Mouse (Mus musculus) intestine, embryonic 14.5 days (tissue): ENCODE measurements around the gene Mea1. TPM values are rescaled to one million over a fixed set of nuclear protein-coding genes. Genes with fewer than 3 reads are reported as not detected.
A peak's percentile ranks its signal among the peaks of the same experiment; 100 is the strongest.

Experiments used
- ATAC-seq: fragments of 200-750 bp; cut with Nextera tagmentation; replicated peaks from 2 replicates; pipeline ENCODE4 v1.8.0; 2017; ENCODE audit warnings: low read depth, moderate number of reproducible peaks, moderate TSS enrichment, moderate library complexity; ENCODE audit not compliant: low FRiP score, low TSS enrichment
- DNase-seq: peaks from one replicate; pipeline ENCODE4 v3.0.0-alpha.2; 2018; ENCODE audit warnings: low spot score
- H3K27ac ChIP-seq: fragments of 300-500 bp; sonication (generic); 2 replicates; pipeline ENCODE4 v1.5.1; 2014; ENCODE audit warnings: low read depth, mild to moderate bottlenecking, control low read depth
- H3K27me3 ChIP-seq: fragments of 300-500 bp; sonication (generic); replicated peaks from 2 replicates; pipeline ENCODE4 v1.6.1; 2014; ENCODE audit warnings: low read length, control low read depth; ENCODE audit not compliant: control insufficient read depth, insufficient read depth
- H3K36me3 ChIP-seq: fragments of 300-500 bp; sonication (generic); 2 replicates; pipeline ENCODE4 v1.6.1; 2014; ENCODE audit warnings: low read length, control low read depth; ENCODE audit not compliant: control insufficient read depth, insufficient read depth
- H3K4me1 ChIP-seq: fragments of 300-500 bp; sonication (generic); replicated peaks from 2 replicates; pipeline ENCODE4 v1.6.1; 2014; ENCODE audit warnings: low read length, control low read depth, mixed read lengths; ENCODE audit not compliant: control insufficient read depth, insufficient read depth
- H3K4me2 ChIP-seq: fragments of 300-500 bp; sonication (generic); 2 replicates; pipeline ENCODE4 v1.6.1; 2014; ENCODE audit warnings: low read length
- H3K4me3 ChIP-seq: fragments of 300-500 bp; sonication (generic); 2 replicates; pipeline ENCODE4 v1.5.1; 2014; ENCODE audit warnings: low read depth, low read length, control low read depth, mixed read lengths
- H3K9ac ChIP-seq: fragments of 300-500 bp; sonication (generic); 2 replicates; pipeline ENCODE4 v1.6.1; 2014; ENCODE audit warnings: mild to moderate bottlenecking, low read length
- H3K9me3 ChIP-seq: fragments of 300-500 bp; sonication (generic); 2 replicates; pipeline ENCODE4 v1.6.1; 2016; ENCODE audit warnings: low read length, control low read depth; ENCODE audit not compliant: control insufficient read depth
- WGBS: fragments of 180-500 bp; shearing (Covaris S2); extraction: QIAGEN DNeasy Blood & Tissue Kit; methylation state at CpG from one replicate; pipeline ENCODE4 v1.1.7; 2014; 5-methylcytosine and 5-hydroxymethylcytosine counted together
- polyA plus RNA-seq: library from polyadenylated mRNA; unstranded; fragments of >200 nt; fragmentation: Nextera tagmentation; extraction: Ambion mirVana; gene quantifications from 2 replicates; pipeline ENCODE4 v1.2.1, GENCODE M21; 2014

Gene Mea1
- polyA plus RNA-seq, 1 experiment from 2014 or later: 156 TPM

GRCm38 (mm10) chr17:46661351-46661750 is 17.2 kb upstream of the Mea1 start:
- Histone ChIP-seq H3K27ac (no peak overlapping the region), H3K9ac (no peak overlapping the region), H3K36me3 (peaks cover 95% of the 10 kb centered on the region), H3K9me3 (no peaks in the 10 kb centered on the region), H3K4me1 (no peaks in the 10 kb centered on the region), H3K27me3 (no peaks in the 10 kb centered on the region), H3K4me2 (no peak overlapping the region), H3K4me3 (no peak overlapping the region)
- no peak for ATAC-seq
- 94% methylated on average over 9 of the region's 9 CpGs for WGBS
- no peak for DNase-seq

GRCm38 (mm10) chr17:46661981-46662380 is 16.6 kb upstream of the Mea1 start:
- Histone ChIP-seq H3K9ac (no peak overlapping the region), H3K4me3 (no peak overlapping the region), H3K9me3 (no peaks in the 10 kb centered on the region), H3K4me2 (no peak overlapping the region), H3K27ac (no peak overlapping the region), H3K4me1 (no peaks in the 10 kb centered on the region), H3K27me3 (no peaks in the 10 kb centered on the region), H3K36me3 (peaks cover 95% of the 10 kb centered on the region)
- ATAC-seq (no peak), DNase-seq (no peak)
- WGBS: 90% methylated on average over 12 of the region's 12 CpGs

GRCm38 (mm10) chr17:46662730-46663129 is 15.9 kb upstream of the Mea1 start:
- Histone ChIP-seq H3K27me3 (no peaks in the 10 kb centered on the region), H3K27ac (no peak overlapping the region), H3K4me3 (no peak overlapping the region), H3K4me2 (no peak overlapping the region), H3K36me3 (peaks cover 92% of the 10 kb centered on the region), H3K4me1 (no peaks in the 10 kb centered on the region), H3K9ac (no peak overlapping the region), H3K9me3 (no peaks in the 10 kb centered on the region)
- WGBS: 91% methylated on average over 5 of the region's 5 CpGs
- DNase-seq (no peak), ATAC-seq (no peak)

GRCm38 (mm10) chr17:46667712-46668111 is 10.9 kb upstream of the Mea1 start:
- Histone ChIP-seq H3K27me3 (no peaks in the 10 kb centered on the region), H3K36me3 (peaks cover 74% of the 10 kb centered on the region)
- ATAC-seq: no peak

GRCm38 (mm10) chr17:46669911-46670310 is 8.7 kb upstream of the Mea1 start:
- H3K4me1 ChIP-seq: peaks cover 14% of the 10 kb centered on the region
- no peak overlapping the region for H3K4me3 ChIP-seq
- no peak overlapping the region for H3K9ac ChIP-seq
- H3K9me3 ChIP-seq: no peaks in the 10 kb centered on the region
- no peak overlapping the region for H3K4me2 ChIP-seq
- no peak for ATAC-seq
- peaks cover 56% of the 10 kb centered on the region for H3K36me3 ChIP-seq
- H3K27me3 ChIP-seq: no peaks in the 10 kb centered on the region
- DNase-seq: no peak
- no peak overlapping the region for H3K27ac ChIP-seq
- 93% methylated on average over 10 of the region's 10 CpGs for WGBS

More at GRCm38 (mm10) chr17:46667712-46668111, 10.9 kb upstream of the Mea1 start:
- H3K4me2 ChIP-seq: no peak overlapping the region
- WGBS: 92% methylated on average over 16 of the region's 16 CpGs
- H3K9ac ChIP-seq: no peak overlapping the region
- no peak for DNase-seq
- H3K9me3 ChIP-seq: no peaks in the 10 kb centered on the region
- H3K27ac ChIP-seq: no peak overlapping the region
- no peaks in the 10 kb centered on the region for H3K4me1 ChIP-seq
- no peak overlapping the region for H3K4me3 ChIP-seq

- no peaks in the 10 kb centered on the region for H3K9me3 ChIP-seq
- H3K36me3 ChIP-seq: peaks cover 55% of the 10 kb centered on the region
- WGBS: 1% methylated on average over 42 of the region's 43 CpGs
- H3K27ac ChIP-seq: peak within 1 kb of the TSS; percentile 80
- peak within 1 kb of the TSS; percentile 83 for H3K4me3 ChIP-seq
- H3K4me2 ChIP-seq: peak within 1 kb of the TSS; percentile 85
- peak within 1 kb of the TSS; percentile 81 for H3K9ac ChIP-seq
- DNase-seq (peak; percentile 92), ATAC-seq (peak; percentile 92)
- H3K27me3 ChIP-seq: no peaks in the 10 kb centered on the region
- peaks cover 23% of the 10 kb centered on the region for H3K4me1 ChIP-seq
These were observed 4.6 kb upstream of the Mea1 start, which contains the start of gene Rrp36 for GRCm38 (mm10) chr17:46673850-46674529. Gene Rrp36, minus strand, starts transcription at chr17:46674352.

- Histone ChIP-seq H3K4me2 (peak overlapping the region; percentile 85), H3K4me3 (peak overlapping the region; percentile 83), H3K4me1 (peaks cover 30% of the 10 kb centered on the region), H3K9ac (peak overlapping the region; percentile 81), H3K36me3 (peaks cover 47% of the 10 kb centered on the region), H3K9me3 (no peaks in the 10 kb centered on the region), H3K27me3 (no peaks in the 10 kb centered on the region), H3K27ac (peak overlapping the region; percentile 80)
- ATAC-seq (peak; percentile 32), DNase-seq (no peak)
- WGBS: 19% methylated on average over 15 of the region's 15 CpGs
These were observed 3.9 kb upstream of the Mea1 start for GRCm38 (mm10) chr17:46674530-46675283.

GRCm38 (mm10) chr17:46678911-46679310 is 318 bp downstream of the Mea1 start:
- H3K36me3 ChIP-seq: peaks cover 43% of the 10 kb centered on the region
- H3K4me3 ChIP-seq: peak overlapping the region; percentile 86; the same call in 1 of the 2 replicates
- 38% methylated on average over 9 of the region's 9 CpGs for WGBS
- peak overlapping the region; percentile 82 for H3K4me2 ChIP-seq
- H3K27me3 ChIP-seq: no peaks in the 10 kb centered on the region
- H3K4me1 ChIP-seq: peaks cover 30% of the 10 kb centered on the region
- DNase-seq (no peak), ATAC-seq (no peak)
- H3K27ac ChIP-seq: no peak overlapping the region
- no peaks in the 10 kb centered on the region for H3K9me3 ChIP-seq
- H3K9ac ChIP-seq: peak overlapping the region; percentile 55; the same call in 1 of the 2 replicates
